Mouse (Mus musculus) midbrain, embryonic 13.5 days (tissue): ENCODE data around the gene Troap. TPM values are rescaled to one million over a fixed set of nuclear protein-coding genes. Genes with fewer than 3 reads are reported as not detected.
"Not testable (repeated sequence)": the region's sequence is repeated elsewhere in the genome, so short reads cannot be mapped to it uniquely, and the experiment has no call there.

Source experiments
- ATAC-seq: fragments of 200-750 bp; cut with Nextera tagmentation; 2 replicates; pipeline ENCODE4 v1.8.0; 2017; ENCODE audit warnings: mild to moderate bottlenecking, moderate TSS enrichment, moderate library complexity
- H3K27ac ChIP-seq: fragments of 300-500 bp; sonication (generic); 2 replicates; pipeline ENCODE4 v1.5.1; 2015; ENCODE audit warnings: inconsistent platforms, mild to moderate bottlenecking, moderate library complexity
- H3K27me3 ChIP-seq: fragments of 300-500 bp; sonication (generic); 2 replicates; pipeline ENCODE4 v1.6.1; 2015; ENCODE audit warnings: mild to moderate bottlenecking, inconsistent platforms
- H3K36me3 ChIP-seq: fragments of 300-500 bp; sonication (generic); 2 replicates; pipeline ENCODE4 v1.6.1; 2015; ENCODE audit warnings: mild to moderate bottlenecking, inconsistent platforms
- H3K4me1 ChIP-seq: fragments of 300-500 bp; sonication (generic); replicated peaks from 2 replicates; pipeline ENCODE4 v1.6.1; 2015; ENCODE audit warnings: inconsistent platforms
- H3K4me2 ChIP-seq: fragments of 300-500 bp; sonication (generic); replicated peaks from 2 replicates; pipeline ENCODE4 v1.6.1; 2015; ENCODE audit warnings: moderate library complexity, mild to moderate bottlenecking, inconsistent platforms
- H3K4me3 ChIP-seq: fragments of 300-500 bp; sonication (generic); replicated peaks from 2 replicates; pipeline ENCODE4 v1.5.1; 2015; ENCODE audit warnings: mild to moderate bottlenecking, inconsistent platforms
- H3K9ac ChIP-seq: fragments of 300-500 bp; sonication (generic); replicated peaks from 2 replicates; pipeline ENCODE4 v1.6.1; 2015; ENCODE audit warnings: mild to moderate bottlenecking, inconsistent platforms
- H3K9me3 ChIP-seq: fragments of 300-500 bp; sonication (generic); 2 replicates; pipeline ENCODE4 v1.6.1; 2016; ENCODE audit warnings: mild to moderate bottlenecking, inconsistent platforms
- WGBS: fragments of 180-500 bp; shearing (Covaris S2); methylation state at CpG from one replicate; pipeline ENCODE4 v1.1.7; 2015; 5-methylcytosine and 5-hydroxymethylcytosine counted together
- polyA plus RNA-seq: library from polyadenylated mRNA; unstranded; fragments of >200 nt; fragmentation: Nextera tagmentation; extraction: Ambion mirVana; gene quantifications from 2 replicates; pipeline ENCODE4 v1.2.1, GENCODE M21; 2015

Gene Troap
- polyA plus RNA-seq, 1 experiment from 2014 or later = 13.3 TPM

DNA sequence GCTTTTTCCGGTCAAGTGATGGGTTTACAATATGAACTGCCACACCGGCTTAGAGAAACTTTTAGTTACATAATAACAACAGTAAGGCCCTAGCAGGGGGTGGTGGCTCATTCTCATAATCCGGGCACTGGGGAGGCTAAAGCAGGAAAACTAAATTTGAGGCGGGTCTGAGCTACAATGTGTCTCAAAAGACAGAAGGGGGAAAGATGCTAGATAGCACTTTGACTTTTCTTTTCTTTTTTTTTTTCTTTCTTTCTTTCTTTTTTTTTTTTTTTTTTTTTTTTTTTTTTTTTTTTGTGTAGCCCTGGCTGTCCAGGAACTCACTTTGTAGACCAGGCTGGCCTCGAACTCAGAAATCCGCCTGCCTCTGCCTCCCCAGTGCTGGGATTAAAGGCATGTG lies 28.6 kb upstream of the Troap start:
- H3K27ac ChIP-seq, H3K9ac ChIP-seq, H3K4me1 ChIP-seq, H3K27me3 ChIP-seq, H3K4me3 ChIP-seq, H3K4me2 ChIP-seq, ATAC-seq, H3K36me3 ChIP-seq, H3K9me3 ChIP-seq: not testable (repeated sequence)
- 77% methylated on average over 6 of the region's 6 CpGs for WGBS

DNA sequence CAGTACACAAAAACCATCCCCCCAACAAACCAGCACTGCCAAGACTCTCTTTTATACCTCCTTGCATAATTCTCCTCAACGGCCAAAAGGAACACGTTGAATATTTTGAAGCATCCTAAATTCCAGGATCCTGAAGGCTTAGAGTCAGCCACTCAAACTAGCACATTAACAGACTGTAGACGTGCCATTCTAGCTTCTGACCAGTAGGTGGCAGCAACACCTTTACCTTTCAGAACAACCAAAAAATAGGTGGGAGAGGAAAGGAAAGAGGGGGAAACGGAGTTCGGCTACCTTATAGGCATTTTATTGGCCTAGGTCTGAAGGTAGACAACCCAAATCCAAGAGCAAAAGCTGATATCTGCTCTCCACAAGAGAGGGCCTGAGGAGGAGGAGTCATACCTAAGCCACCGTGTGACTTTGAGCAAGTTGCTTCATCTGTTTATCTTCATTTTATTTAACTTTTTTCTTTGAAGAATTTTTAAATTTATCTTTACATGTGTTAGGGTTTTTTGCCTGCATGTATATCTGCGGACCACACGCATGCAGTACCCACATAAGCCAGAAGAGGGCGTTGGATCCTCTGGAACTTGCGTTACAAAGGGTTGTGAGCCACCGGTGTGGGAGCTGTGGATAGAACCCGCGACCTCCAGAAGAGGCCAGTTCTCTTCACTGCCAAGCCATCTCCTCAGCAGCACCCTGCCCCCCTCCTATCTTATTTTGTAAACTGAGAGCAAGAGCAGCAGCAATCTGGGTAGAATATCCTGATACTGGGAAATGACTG lies 24.7 kb upstream of the Troap start:
- no peak overlapping the region for H3K4me2 ChIP-seq
- ATAC-seq = no peak

DNA sequence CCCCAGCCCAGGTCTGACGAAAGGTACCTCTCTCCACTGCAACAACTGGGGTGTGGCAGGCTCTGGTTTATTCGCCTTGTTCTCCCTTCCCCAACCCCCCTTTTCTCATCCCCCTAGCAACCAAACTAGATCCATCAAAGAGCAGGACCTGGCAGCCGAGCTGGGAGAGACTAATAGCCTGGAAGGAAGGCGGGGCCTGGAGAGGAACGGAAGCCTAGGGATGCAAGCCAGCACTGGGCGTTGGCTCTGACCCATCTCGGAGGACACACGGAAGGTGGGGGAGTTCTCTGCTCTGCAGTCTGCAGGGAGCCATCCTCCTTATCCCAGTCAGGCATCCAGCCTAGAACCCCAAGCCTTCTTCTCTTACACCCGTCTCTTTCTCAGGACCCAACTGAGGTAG lies 21.0 kb upstream of the Troap start:
- Histone ChIP-seq H3K9me3 (no peaks in the 10 kb centered on the region), H3K4me2 (no peak overlapping the region), H3K4me1 (peaks cover 32% of the 10 kb centered on the region), H3K4me3 (no peak overlapping the region), H3K27me3 (peaks cover 75% of the 10 kb centered on the region), H3K36me3 (no peaks in the 10 kb centered on the region), H3K9ac (no peak overlapping the region), H3K27ac (no peak overlapping the region)
- WGBS = 9% methylated on average over 9 of the region's 9 CpGs
- ATAC-seq = no peak

More for the DNA sequence above, 24.7 kb upstream of the Troap start:
- WGBS = 35% methylated on average over 13 of the region's 13 CpGs
- no peak overlapping the region for H3K9ac ChIP-seq
- H3K27ac ChIP-seq = no peak overlapping the region
- no peaks in the 10 kb centered on the region for H3K36me3 ChIP-seq
- H3K4me3 ChIP-seq = no peak overlapping the region
- peaks cover 38% of the 10 kb centered on the region for H3K27me3 ChIP-seq
- peaks cover 10% of the 10 kb centered on the region for H3K4me1 ChIP-seq
- no peaks in the 10 kb centered on the region for H3K9me3 ChIP-seq

DNA sequence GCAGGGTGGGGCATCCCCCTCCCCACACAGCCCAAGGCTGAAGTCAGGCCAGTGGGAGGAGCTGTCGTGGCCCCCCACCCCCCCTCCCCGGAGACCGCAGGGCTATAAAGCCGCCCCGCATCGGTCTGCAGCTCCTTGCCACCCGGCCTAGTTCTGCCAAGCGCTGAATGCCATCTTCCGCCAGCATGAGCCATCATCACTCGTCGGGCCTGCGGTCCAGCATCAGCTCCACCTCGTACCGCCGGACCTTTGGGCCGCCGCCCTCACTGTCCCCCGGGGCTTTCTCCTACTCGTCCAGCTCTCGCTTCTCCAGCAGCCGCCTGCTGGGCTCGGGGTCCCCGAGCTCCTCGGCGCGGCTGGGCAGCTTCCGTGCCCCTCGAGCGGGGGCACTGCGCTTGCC lies 19.3 kb upstream of the Troap start, which contains the start of gene Prph:
Gene Prph, plus strand, starts transcription at position 135 of the 400 bp plus-strand sequence.
- no peak within 1 kb of the TSS for H3K27ac ChIP-seq
- peaks cover 32% of the 10 kb centered on the region for H3K4me1 ChIP-seq
- H3K4me3 ChIP-seq = peak within 1 kb of the TSS; percentile 39
- no peak for ATAC-seq
- no peaks in the 10 kb centered on the region for H3K36me3 ChIP-seq
- 2% methylated on average over 29 of the region's 30 CpGs for WGBS
- peak within 1 kb of the TSS; percentile 49 for H3K9ac ChIP-seq
- H3K4me2 ChIP-seq = peak within 1 kb of the TSS; percentile 63
- no peaks in the 10 kb centered on the region for H3K9me3 ChIP-seq
- peaks cover 91% of the 10 kb centered on the region for H3K27me3 ChIP-seq

DNA sequence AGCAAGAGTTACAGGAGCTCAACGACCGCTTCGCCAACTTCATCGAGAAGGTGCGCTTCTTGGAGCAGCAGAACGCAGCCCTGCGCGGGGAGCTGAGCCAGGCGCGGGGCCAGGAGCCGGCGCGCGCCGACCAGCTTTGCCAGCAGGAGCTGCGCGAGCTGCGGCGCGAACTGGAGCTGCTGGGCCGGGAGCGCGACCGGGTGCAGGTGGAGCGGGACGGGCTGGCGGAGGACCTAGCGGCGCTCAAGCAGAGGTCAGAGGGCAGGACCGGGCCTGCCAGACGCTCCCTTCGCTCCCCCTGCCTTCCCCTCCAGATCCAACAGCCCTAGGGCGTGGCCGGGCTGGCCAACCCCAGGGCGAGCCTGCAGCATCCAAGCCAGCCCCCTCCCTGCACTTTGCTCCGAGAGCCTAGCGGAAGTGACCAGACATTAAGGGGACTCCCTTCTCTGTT lies 18.8 kb upstream of the Troap start:
- 0% methylated on average over 35 of the region's 37 CpGs for WGBS
- peak overlapping the region; percentile 39 for H3K4me3 ChIP-seq
- peak; percentile 48 for ATAC-seq
- no peaks in the 10 kb centered on the region for H3K36me3 ChIP-seq
- H3K4me2 ChIP-seq = peak overlapping the region; percentile 63
- no peak overlapping the region for H3K27ac ChIP-seq
- no peaks in the 10 kb centered on the region for H3K9me3 ChIP-seq
- H3K4me1 ChIP-seq = peaks cover 32% of the 10 kb centered on the region
- peak overlapping the region; percentile 49 for H3K9ac ChIP-seq
- peaks cover 90% of the 10 kb centered on the region for H3K27me3 ChIP-seq

DNA sequence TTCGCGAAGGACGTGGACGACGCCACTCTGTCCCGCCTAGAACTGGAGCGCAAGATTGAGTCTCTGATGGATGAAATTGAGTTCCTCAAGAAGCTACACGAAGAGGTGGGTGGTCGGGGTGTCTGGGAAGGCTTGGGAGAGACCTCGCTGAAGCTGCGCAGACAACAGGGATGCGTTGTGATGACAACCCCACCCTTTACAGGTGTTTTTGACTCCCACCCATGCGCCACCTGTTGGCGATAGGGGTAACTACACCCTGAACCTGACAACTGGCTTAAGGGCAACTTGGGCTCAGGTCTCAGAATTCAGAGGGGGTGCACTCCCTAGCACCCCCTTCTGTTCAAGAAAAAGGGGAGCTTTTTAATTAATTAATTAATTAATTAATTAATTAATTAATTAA lies 18.0 kb upstream of the Troap start:
- Histone ChIP-seq H3K9me3 (no peaks in the 10 kb centered on the region), H3K36me3 (no peaks in the 10 kb centered on the region), H3K4me1 (peaks cover 32% of the 10 kb centered on the region), H3K27me3 (peaks cover 91% of the 10 kb centered on the region), H3K4me3 (peak overlapping the region; percentile 39), H3K9ac (no peak overlapping the region), H3K27ac (no peak overlapping the region), H3K4me2 (peak overlapping the region; percentile 63)
- ATAC-seq = peak; percentile 18; the same call in 1 of the 2 replicates
- 7% methylated on average over 14 of the region's 14 CpGs for WGBS

DNA sequence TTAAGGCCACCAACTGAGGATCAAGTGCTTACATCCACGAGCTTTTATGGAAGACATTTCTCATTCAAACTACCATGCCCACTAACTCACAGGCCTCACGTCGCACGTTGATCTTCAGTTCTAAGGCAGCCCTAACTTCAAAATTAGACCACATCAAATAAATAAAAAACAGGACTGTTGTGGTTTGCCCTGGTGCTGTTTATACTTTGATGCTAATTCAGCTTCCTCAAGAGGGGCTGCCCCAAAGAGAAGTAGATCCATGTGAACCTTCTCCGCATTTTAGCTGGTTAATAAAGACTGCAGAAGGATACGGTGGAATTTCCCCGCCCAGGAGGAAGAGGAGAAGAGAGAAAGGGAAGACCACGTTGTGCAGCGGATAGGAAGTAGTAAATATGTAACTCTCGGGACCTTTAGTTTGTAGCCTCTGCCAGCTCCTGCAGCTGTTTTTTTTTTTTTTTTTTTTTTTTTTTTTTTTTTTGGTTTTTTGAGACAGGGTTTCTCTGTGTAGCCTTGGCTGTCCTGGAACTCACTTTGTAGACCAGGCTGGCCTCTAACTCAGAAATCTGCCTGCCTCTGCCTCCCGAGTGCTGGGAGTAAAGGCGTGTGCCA lies 8.7 kb upstream of the Troap start:
- ATAC-seq = no peak
- H3K36me3 ChIP-seq = no peaks in the 10 kb centered on the region
- no peak overlapping the region for H3K27ac ChIP-seq
- 84% methylated on average over 12 of the region's 12 CpGs for WGBS
- H3K9ac ChIP-seq = no peak overlapping the region
- H3K4me3 ChIP-seq = no peak overlapping the region
- H3K4me1 ChIP-seq = no peaks in the 10 kb centered on the region
- peaks cover 4% of the 10 kb centered on the region; the same call in 1 of the 2 replicates for H3K27me3 ChIP-seq
- H3K4me2 ChIP-seq = no peak overlapping the region
- no peaks in the 10 kb centered on the region for H3K9me3 ChIP-seq

DNA sequence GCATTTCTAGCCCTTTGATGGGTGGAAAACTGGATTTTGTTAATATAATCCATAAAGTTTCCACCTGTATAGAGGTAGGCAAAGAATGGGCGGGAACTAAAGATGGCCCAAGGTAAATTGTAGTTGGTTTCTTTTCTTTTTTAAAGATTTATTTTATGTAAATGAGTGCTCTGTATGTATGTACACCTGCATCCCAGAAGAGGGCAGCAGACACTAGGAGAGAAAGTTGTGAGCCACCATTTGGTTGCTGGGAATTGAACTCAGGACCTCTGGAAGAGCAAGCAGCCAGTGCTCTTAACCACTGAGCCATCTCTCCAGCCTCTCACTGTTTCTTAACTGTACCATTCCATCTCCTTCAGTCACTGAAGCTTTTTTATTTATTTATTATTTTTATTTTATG lies 2.4 kb upstream of the Troap start:
- WGBS = 81% methylated on average over 1 of the region's 1 CpGs
- no peak for ATAC-seq
- no peaks in the 10 kb centered on the region for H3K9me3 ChIP-seq
- H3K4me1 ChIP-seq = peaks cover 15% of the 10 kb centered on the region
- no peak overlapping the region for H3K4me2 ChIP-seq
- no peak overlapping the region for H3K4me3 ChIP-seq
- H3K9ac ChIP-seq = no peak overlapping the region
- no peaks in the 10 kb centered on the region for H3K36me3 ChIP-seq
- no peaks in the 10 kb centered on the region for H3K27me3 ChIP-seq
- H3K27ac ChIP-seq = no peak overlapping the region

DNA sequence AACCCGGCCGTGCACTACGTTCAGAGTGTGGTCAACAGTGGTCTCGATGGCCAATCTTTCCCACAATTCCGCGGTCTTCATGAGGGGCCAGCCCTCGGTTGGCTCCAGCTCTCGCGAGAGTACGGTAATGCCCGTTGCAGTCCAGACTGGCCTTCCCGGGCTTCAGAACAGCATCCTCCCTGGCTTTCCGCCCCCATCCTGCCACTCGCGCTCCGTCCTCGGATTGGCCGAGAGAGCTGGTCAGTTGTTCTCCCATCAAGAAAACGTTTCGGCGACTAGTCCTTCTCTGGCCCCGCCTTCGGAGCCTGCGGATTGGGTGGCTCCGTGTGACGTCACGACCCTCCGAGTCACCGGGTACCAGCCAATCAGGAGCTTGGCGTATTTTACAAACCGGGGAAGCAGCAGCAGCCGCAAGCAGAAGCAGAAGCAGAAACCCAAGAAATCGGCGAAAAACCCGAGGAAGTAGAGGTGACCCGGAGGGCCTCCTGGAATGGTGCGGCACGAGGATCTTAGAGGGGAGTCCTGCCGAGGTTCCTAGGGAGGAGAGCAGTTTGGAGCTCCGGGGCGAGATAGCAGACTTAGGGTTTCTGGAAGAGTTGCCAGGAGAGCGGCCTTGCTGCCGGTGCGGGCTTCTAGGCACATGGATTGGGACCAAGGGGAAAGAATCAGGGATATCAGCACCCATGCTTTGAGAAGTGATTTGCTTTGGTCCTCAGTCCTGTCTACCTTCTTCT lies 392 bp downstream of the Troap start:
- Histone ChIP-seq H3K4me3 (peak overlapping the region; percentile 51), H3K4me1 (peaks cover 15% of the 10 kb centered on the region), H3K27ac (peak overlapping the region; percentile 94), H3K9ac (peak overlapping the region; percentile 83), H3K36me3 (peaks cover 8% of the 10 kb centered on the region; the same call in 1 of the 2 replicates), H3K4me2 (peak overlapping the region; percentile 81), H3K27me3 (no peaks in the 10 kb centered on the region), H3K9me3 (no peaks in the 10 kb centered on the region)
- WGBS = under 1% methylated on average over 44 of the region's 44 CpGs
- peak; percentile 99 for ATAC-seq

DNA sequence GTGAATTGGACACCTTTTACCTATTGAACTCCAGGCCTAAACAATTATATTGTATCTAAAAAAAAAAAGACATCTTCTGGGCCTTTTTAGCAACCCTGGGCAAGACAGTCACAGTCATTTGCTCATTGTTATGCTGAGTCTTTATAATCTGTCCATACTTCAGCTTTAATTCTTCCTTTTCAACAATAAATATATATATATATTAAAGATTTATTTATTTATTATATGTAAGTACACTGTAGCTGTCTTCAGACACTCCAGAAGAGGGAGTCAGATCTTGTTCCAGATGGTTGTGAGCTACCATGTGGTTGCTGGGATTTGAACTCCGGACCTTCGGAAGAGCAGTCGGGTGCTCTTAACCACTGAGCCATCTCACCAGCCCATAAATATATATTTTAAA lies 1.6 kb downstream of the Troap start:
- H3K27me3 ChIP-seq, H3K9ac ChIP-seq, H3K27ac ChIP-seq, ATAC-seq, H3K9me3 ChIP-seq: not testable (repeated sequence)
- peak overlapping the region; percentile 81 for H3K4me2 ChIP-seq
- H3K4me3 ChIP-seq = peak overlapping the region; percentile 51; the same call in 1 of the 2 replicates
- H3K36me3 ChIP-seq = peaks cover 14% of the 10 kb centered on the region; the same call in 1 of the 2 replicates
- WGBS = 95% methylated on average over 3 of the region's 3 CpGs
- H3K4me1 ChIP-seq = peaks cover 15% of the 10 kb centered on the region

DNA sequence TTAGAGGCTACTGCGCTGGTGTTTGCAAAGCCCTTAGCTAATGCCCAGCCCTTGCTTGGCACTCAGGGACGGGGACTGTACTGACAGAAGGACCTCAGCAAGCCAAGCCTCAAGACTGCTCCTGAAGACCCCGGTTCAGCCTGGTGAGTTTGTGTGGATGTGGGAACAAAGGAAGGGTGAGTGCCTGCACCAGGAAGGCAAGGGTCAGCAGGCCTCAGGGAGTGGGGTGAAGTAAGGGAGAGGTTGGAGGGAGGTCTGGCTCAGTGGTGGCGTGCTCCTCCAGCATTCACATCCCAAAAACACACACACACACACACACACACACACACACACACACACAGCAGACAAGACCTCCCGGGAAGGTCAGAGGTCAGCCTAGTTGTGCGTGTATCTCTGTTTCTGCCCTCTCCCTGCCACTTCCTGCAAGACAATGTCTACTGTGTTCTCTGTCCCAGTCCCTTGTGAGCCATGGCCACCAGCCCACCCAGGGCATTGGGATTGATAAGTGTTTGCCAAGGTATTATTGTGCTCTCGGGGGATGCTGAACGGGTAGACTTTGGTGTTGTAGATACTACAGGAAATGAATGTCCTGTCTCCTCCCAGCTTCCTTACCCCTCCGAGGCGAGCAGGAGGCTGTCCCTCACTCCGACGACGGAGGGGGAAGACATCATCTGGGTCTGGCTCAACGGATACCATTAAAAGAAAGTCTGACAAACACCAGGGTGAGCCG lies 4.0 kb downstream of the Troap start:
- no peak overlapping the region for H3K27ac ChIP-seq
- no peak overlapping the region for H3K9ac ChIP-seq
- H3K36me3 ChIP-seq = peaks cover 26% of the 10 kb centered on the region
- H3K9me3 ChIP-seq = no peaks in the 10 kb centered on the region
- WGBS = 86% methylated on average over 14 of the region's 15 CpGs
- H3K4me1 ChIP-seq = peaks cover 15% of the 10 kb centered on the region
- H3K27me3 ChIP-seq = 0 out of 2 replicates have a peak, but pooled peaks cover 4% of the 10 kb centered on the region
- H3K4me3 ChIP-seq = no peak overlapping the region
- ATAC-seq = no peak
- no peak overlapping the region for H3K4me2 ChIP-seq
